Mouse (Mus musculus) urinary bladder, postnatal 14 days (tissue): ENCODE measurements around the gene Ttf1.
A peak's percentile ranks its signal among the peaks of the same experiment; 100 is the strongest.

ENCODE experiments used
- DNase-seq: peaks from one replicate; pipeline ENCODE4 v3.0.0; 2021; ENCODE audit warnings: low spot score

Ttf1 gene

DNA sequence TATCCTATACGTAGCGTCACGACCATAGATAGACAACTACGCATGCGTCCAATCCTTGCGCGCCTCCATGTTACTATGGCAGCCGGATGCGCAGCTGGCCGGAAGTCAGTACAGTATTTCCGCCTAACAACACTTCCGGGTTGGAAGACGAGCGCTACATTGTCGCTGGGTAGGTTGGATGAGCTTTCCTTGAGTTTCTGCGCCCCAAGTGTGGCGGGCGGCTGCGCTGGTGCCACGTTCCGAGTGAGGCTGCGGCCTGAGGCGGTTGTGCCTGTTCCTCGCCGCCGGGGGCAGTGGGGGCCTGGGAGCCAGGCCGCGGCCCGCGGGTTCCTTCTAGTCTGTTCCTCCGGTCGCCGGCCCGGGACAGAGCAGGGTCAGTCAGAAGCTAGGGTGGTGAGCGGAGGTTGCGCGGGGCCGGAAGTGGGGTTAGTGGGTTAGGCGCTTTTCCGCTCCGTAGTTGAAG, at the start of gene Ttf1:
Ttf1 (plus strand) TSS at position 128 of the 463 bp plus-strand sequence.
- DNase-seq: peak; percentile 88

DNA sequence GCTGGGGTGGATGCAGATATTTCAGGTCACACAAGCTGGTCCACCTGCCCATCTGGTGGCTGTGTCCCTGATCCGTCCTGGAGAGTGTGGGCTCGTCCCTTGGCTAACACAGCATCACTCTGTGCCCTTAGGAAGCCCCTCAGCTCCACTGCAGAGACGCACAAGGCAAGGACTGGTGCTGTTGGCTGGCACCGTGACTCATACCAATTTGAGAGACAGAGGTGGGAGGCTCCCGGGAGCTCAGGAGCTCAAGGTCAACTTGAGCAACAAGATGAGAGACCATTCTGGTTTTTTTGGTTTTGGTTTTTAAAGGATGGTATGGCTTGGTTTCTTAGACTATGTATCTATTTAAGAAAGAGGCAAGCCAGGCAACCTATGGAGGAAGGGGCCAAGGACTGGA, 47.5 kb upstream of the Ttf1 start:
- DNase-seq: no peak

DNA sequence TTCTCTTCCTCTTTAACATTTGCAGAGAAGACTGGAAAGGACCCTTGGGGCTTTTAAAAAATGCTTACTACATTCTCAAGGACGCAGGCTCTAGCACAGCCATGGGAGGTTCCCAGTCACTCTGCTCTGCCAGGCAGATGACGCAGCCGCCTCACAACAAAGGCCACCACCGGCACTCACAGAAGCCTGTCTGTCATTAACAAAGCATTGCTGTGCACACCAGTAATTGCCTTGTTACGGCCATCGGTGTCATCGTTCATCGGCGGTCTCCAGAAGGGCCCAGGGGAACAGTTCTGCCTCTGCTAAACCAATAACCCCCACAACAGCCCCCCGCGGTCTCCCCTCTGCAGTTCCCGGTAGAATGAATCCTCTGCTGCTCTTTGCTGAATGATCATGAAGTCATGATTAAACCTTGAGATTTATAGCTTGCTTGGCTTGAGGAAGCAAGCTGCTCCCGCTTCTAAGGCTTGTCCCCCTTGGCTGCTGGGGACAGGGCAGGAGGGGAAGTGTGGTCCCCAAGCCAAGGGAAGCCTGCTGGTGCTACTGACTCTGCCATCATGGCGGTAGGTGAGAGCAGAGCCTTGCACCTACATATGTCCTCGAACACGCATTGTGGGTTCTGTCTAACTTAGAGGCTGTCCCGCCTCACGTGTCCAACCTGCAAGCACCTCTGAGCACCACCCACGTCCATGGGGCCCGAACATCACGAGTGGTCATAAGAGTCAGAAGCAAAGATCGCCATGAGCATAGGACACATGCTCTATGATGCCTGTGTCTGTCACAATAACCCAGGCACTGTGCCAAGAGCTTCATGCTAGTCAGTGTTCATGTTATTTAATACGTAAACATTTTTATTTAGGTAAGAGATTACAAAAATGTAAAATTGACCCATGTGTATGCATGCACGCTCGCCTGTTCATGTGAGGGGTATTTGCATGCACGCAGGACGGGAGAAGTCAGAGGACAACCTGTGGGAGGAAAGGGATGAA, 43.2 kb upstream of the Ttf1 start:
- no peak for DNase-seq

DNA sequence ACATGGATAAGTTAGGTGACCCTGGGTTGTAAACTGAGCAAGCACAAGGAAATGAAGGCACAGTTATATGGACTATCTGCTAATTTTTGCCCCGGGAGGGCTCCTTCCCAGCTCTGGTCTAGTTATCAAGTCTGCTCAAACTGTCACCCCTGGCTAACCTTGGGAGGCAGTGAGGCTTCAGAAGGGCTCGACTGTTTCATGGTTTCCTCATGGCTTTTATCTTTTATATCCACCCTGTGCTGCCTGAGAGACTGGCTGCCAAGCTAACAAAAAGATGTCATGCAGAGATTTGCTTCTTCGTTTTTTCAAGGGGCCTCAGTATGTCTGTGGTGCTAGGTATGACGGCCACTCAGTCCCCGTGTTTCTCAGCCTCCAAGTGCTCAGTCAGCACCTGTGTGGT, 41.4 kb upstream of the Ttf1 start:
- no peak for DNase-seq

DNA sequence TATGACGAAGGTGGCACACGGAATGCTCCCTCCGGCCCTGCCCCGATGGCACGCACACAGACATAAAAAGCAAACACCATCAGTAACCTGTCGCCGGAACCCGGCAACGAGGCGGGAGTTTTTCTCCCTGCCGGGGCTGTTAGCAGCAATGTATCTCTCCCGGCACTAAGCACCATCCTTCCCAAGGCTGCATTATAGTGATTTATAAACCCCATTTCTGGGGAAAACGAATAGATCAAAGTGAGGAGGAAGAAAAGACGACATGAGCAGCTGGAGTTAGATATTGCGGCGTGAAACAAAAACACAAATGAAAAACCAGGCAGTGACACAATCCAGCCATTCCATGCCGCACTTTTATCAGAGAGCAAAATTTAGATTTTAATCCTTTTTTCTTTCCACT, 39.0 kb upstream of the Ttf1 start:
- DNase-seq: no peak

DNA sequence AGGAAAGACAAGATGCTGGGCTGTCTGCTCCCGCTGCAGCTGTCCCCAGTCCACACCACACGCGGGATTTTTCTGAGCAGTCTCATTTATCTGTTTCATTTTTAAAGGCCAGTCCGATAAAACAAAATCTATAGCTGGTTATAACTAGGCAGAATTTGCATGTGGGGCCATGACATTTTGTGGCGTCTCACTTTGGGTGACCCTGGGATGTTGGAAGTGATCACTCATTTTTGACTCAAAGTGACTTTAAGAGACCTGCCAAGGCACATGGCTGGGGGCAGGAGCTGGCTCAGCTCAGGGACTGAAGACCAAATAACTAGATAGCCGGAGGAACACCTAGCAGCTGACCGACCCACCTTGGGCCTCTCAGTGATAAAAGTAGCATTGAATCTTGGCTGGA, 37.1 kb upstream of the Ttf1 start:
- no peak for DNase-seq

DNA sequence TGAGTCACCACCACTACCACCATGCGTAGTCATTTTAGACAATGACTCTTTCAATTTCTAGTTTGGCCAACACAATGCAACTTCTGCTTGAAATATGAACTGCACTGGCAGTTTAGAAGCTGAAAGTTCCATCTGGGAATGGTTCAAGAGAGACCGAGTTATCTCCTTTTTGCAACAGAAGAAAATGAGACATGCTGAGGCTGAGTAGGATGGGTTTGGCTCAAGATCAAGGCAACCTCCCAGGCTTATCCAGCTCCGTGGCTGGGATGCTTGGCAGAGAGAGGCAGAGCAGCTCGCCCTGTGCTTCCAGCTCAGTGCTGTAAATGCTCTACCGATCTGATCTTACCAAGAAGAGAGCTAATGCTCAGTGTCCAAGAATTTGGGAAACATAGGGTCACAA, 34.8 kb upstream of the Ttf1 start:
- peak; percentile 8 for DNase-seq

DNA sequence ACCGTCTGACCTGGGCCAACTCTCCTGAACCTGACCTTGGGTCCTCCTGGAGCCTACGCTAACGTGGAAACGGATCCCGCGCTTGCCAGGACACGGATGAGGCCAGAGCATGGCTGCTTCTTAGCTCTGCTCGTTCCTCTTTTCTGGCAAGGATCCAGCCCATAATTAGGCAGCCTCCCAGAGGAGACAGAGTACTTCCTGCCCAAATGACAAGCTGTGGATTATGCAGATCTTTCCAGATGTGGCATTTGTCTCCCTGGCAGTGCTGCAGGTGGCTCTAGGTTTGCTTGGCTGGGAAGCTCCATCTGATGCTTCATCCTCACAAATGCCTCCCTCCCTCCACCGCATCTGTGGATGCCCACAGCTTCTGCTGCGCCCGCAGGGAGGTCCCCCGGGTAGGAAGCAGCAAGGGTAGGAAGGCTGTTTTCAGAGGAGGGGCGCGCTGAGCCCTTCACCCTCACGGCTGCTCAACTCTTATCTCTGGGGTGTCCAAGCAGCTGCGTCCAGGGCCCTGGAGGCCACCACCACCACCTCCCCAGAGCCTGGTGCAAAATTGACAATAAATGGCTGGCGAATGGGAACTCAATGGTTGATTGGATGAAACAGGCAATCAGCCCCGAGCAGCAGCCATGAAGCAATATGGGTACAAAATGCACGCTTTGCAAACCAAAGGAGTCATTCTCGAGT, 29.9 kb upstream of the Ttf1 start:
- DNase-seq: no peak

DNA sequence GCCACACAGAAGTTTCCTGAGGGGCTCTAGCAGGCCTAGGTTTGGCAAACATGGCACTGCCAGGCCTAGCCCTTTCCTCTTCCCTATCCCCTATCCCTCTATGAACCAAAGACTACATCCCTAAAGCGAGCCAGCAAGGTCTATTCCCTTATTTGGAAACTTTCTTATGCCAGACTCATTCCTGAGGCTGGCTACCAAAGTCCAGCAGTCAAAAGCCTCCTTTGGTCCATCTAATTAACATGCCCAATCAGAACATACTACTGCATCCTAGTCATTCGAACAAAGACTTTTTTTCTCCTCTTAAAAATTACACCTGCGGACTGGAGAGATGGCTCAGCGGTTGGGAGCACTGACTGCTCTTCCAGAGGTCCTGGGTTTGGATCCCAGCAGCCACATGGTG, 28.1 kb upstream of the Ttf1 start:
- DNase-seq: no peak

DNA sequence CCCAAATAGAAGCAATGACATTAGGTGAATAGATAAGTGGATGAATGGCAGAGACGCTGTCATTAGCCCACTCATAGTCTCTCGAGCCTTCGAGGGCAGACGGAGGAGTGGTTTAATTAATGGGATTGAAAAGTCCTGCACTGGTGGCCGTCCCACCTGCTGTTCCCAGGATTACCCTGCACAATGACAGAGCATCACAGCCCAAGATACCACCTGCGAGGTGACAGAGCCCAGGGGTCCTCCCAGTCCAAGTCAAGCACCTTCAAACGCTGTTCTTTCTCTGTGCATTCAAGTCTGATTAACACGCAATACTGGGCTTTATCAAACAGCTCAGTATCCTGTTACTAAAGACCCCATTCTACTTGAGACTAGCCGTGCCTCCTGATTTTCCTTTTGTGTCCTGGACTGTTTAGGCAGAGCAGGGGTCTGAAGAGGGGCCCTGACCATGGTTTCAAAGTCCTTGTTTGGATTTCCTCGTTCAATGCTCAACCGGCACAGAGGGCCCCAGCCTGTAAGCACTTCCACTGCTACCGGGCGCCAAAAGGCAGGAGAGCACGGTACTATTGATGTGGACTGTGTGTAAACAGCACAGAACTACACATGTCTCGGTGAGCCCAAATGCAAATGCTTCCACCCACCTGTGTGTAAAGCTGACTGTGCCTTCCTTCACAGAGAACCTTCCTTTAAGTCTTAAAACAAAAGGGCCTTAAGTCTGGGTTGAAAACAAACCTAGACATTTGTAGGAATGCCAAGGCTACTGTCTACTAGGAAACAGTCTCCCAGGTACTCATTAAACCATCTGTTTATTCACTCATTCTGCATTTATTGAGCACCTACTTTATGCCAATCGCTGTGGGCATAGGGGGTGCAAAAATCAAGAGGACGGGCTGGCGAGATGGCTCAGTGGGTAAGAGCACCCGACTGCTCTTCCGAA, 25.3 kb upstream of the Ttf1 start:
- no peak for DNase-seq

DNA sequence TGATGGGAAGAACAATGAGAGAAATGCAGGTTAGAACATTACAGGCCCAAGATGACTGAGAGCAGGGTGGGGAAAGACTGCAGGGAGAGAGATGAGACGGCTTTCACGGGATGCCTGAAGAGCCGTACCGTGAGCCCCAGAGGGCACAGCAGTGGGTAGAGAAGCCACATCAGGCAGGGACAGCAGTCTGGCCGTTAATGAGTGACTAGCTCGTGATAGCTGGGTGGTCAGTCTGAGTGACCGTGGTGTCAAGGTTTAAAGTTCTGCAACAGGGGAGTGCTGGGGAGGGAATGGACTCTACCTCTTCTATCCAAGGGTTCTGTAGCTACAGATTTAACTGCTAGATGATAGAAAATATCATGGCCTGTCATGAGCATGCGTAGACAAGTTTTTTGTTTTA, 24.4 kb upstream of the Ttf1 start:
- no peak for DNase-seq

DNA sequence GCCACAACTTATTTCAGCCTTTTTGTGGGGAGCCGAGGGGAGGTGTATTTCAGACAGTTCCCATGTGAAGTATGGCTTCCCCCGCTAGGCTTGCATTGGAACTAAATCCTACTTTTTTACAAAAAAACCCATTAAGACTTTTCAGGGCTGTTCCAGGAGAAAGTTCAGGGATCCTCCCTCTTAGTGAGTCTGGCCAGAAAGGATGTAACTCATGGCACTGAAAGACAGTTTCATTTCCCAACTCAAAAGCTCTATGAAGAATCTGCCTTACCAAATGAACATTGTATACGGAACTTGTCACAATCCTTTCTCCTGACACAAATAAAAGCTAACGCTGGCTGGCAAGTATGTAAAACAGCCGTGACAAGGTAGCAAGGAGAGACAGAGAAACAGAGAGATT, 20.3 kb upstream of the Ttf1 start:
- DNase-seq: no peak

DNA sequence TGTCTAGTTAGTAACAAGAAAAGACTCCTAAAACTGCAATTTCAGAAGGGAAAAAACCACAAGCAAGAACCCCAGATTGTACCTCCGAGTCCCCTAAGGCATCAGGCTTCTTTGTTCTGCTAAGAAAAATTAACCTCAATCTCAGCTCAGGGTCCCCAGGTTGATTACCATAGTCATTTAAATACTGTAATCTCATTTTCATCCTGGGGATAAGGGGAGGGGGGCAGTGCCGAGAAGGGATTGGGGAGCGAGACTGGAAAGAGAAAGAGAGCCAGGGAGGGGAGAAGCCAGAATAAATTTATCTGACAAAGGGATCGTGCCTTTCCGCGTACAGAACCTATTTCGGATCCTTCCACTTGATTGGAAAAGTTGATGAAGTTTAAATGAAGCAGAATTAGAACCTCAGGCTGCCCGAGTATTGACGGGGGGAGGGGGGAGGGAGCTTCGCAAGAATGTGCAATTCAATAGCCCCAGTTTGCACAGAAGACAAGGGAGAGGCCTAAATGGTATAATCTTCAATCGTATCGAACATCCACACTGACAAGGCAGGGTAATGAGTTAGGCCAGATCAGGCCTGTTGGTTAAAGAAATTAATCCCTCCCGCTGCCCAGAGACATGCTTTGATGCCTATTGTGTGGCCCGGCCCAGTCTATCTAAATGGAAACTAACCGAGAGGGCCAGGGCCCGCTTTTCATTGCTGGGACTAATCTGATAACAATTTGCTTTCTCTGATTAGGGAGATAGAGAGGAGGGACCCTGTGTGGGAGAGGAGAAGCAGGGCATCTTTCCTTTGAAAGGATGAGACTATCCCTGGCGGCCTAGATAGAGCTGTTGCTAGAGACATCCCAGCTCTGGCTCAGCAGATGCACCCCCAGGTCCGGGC, 19.2 kb upstream of the Ttf1 start:
- DNase-seq: no peak

DNA sequence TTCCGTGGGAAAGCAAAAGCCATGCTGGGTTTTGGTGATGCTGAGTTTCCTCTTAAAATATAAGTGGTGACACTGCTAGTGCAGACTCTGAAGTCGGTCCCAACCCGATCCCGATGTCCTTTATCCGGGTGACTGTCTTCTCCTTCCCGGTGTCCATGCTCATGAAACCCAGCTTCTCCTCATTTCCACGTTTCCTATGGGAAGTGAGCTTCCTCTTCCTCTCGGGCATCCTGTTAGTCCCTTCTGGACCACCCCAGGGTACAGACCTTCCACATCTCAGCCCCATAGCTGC, 18.6 kb upstream of the Ttf1 start:
- no peak for DNase-seq

DNA sequence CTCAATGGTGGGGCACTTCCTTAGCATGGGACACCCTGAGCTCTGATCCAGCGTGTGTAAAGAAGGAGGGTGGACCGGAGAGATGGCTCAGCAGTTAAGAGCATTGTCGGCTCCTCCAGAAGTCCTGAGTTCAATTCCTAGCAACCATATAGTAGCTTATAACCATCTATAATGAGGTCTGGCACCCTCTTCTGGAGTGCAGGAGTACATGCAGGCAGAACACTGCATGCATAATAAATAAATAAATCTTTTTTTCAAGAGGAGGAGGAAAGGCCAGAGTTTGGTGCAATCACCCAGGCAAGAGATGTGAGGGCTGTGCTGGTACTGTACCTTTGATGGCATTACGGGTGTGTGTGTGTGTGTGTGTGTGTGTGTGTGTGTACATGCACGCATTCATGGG, 17.9 kb upstream of the Ttf1 start:
- no peak for DNase-seq

DNA sequence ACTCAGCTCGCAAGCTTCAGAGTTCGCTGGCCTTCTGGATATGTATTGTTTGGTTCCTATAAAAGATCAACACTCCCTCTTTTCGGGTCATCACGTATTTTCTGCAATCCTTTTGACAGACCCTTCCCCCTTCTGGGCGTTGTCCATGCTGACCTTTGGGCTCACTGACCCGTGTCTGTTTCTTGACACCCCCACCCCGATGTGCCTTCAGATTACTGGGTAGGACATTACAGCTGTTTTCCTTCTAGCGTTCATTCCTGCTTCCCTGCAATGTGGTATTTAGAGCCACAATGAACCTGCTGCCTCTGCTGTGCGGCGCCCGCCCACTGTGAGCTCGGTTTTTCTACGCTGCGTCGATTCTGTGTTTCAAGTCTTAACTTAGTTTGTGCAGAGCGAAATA, 13.9 kb upstream of the Ttf1 start:
- DNase-seq: no peak

DNA sequence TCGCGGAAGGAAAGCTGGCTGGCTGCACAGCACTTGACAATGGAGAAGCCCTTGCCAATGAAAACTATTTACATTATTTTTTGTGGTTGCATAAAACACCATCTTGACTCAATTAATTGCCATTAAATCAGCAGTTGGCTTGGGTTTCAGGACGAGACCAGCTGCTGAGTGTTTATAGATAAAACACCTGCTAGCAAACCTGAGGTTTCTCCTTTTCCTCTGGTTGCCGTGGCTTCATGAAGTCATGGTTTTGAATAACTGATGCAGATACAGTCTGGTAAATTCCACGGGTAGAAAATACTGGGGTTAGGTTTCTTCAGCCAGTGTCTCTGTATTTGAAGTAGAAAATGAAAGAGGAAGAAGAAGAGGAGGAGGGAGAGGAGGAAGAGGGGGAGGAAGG, 8.1 kb upstream of the Ttf1 start:
- DNase-seq: no peak

DNA sequence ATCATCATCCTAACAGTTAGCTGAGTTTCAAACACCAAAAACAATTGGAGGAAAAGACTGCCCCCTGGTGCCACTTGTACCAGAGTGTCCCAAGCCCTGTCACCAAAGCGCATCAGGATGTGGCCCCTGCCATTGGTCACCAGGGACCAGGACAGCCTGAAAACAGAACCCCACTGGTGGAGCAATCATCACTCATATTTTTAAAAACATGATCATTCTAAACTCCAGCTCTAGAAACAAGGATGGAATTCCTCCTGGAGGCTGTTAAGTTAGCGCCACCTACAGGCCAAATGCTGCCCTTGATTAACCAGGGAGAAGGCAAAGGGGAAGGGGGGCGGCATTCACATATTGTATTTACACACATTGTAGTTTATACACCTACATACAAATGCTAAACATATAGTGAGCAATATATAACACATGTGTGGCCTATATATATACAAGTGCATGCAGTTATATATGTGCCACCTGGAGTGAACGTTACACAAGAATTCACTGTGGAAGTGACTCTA, 7.1 kb upstream of the Ttf1 start:
- peak; percentile 53 for DNase-seq

DNA sequence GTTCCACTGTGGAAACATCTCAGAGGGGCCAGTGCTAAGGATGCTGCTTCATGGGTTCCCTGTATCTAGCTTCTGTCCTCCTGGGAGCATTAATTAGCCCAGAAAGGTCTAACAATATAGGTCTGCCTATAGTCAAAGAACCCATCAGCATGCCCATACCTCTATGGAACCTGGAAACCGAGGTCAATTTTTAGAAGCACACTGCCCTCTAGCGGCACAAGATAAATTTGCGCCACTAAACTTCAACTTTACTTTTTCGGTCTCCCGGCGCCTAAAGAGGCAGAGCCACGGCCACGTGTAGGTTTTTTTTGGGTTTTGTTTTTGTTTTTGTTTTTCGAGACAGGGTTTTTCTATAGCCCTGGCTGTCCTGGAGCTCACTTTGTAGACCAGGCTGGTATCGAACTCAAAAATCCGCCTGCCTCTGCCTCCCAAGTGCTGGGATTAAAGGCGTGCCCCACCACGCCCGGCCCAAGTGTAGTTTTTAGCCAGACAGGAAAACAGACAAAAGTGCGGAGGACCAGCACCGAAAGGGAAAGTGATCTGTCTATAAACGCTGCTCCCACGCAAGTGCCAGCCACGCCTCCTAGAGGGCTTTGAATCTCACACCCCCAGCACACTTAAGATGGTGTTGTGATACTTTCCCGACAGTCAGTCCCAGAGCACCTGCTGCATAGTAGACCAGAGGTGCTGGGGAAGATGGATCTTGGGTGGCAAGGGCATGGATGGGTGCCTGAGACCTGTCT, 6.1 kb upstream of the Ttf1 start:
- DNase-seq: peak; percentile 44

DNA sequence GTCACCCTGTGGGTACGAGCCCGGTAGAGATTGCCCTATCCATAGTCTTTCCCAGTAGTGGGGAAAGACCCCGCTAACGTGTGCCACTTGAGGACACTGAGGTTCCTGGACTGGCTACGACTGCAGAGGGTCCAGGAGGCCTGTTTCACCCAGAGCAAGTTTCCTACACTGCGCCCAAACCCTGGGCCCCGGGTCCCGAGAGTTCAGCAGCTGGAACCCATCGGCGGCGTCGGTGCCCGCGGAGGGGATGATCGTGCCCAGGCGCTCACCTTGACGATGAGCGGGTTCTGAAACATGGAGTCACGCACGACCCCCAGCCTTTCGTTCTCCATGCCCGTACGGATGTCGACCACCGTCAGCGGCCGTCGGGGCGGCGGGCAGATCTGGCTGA, 5.5 kb upstream of the Ttf1 start:
- DNase-seq: no peak

DNA sequence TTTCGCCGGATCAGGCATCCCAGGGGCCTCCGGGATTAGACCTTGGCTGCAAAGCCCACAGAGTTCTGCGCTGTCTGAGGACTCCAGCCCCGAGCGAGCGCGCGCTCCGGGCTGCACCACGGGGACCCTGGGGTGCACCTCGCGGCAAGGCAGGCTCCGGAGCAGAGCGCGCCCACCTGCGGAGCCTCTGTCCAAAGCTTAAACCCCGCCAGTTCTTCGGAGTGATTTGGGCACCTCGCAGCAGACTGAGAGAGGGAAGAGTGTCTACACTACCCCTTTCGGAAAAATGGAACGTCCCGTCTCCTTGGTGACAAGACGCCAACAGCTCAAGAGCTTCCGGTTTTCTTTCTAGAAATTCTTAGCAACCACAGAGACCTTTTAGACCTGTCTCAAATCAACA, 5.1 kb upstream of the Ttf1 start, which contains the start of gene Cfap77:
Cfap77 (minus strand) TSS at position 76 of the 400 bp plus-strand sequence.
- DNase-seq: peak; percentile 60
